Mouse (Mus musculus) G1E (cell line): ENCODE measurements around the gene Rap1b.

Experiments
- CTCF ChIP-seq: IDR thresholded peaks from 2 replicates; pipeline ENCODE4 v1.5.1; 2012; ENCODE audit warnings: low read depth, low read length, inconsistent platforms, mixed read lengths
- GATA1 ChIP-seq: IDR thresholded peaks from 2 replicates; pipeline ENCODE4 v1.6.1; 2012; ENCODE audit warnings: borderline replicate concordance, low read length, inconsistent platforms, mixed read lengths
- GATA2 ChIP-seq: IDR thresholded peaks from 2 replicates; pipeline ENCODE4 v1.6.1; 2012; ENCODE audit warnings: low read depth, low read length, inconsistent platforms, borderline replicate concordance

DNA sequence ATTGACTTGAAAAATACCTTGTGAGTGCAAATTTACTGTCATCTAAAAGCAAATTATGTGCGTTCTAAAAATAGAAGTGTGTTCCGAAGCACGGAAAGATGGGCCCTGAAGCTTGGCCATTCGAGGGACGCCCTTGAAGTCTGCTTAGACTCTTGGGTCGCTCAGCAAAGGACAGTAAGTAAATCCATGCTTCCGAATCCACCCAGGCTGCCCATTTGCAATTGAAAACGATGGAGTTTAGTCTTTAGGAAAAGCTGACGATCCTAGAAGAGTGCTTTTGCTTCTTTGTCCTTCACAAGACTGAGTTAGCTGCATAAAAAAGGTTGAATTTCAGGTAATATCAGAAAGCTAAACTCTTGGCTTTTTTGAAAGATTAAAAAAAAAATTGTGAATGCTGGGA, 39.9 kb downstream of the Rap1b start:
- TF ChIP-seq CTCF: no peak
- TF ChIP-seq GATA1: no peak
- TF ChIP-seq GATA2: no peak
